Mouse (Mus musculus): ENCODE results near the gene Plppr5. TPM values are rescaled to one million over a fixed set of nuclear protein-coding genes. Genes with fewer than 3 reads are reported as not detected.

The Plppr5 gene
- total RNA-seq (2021): 10 to 100 TPM; 38.1 to 41.8 TPM

DNA sequence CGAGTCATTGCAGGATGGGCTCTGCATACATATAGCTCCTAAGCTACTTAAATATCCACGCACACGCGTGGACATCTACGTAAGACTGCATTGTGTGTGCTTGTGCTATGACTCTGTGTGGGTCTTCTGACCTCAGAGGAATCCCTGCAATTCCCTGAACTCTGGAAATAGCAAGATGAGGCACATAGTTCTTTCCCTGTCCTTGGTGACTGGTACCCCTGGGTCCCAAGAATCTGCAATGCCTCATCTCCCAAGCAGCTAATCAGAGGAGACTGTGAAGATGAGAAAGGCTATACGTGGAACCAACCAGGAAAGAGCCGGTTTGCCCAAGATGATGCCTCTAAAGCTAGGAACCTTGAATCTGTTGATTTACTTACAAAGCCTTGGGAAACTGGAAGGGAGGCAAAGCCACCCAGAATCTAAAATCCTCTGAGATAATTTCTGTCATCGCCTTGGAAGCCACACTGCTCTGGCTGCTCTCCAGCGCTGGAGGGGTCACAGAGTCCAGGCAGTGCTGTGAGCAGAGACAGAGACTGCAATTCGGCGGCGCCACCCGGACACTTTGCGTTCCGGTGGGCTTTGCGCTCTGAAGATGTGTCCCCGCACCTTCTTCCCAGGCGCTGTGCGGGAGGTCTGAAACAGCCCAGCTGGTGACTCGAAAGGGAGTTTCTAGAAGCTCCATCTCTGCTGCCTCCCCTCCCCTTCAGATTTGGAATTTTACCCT is at the start of gene Plppr5:
TSS of gene Plppr5 (plus strand) at position 308 of the 724 bp plus-strand sequence.
- DNase-seq (ENCODE audit: extremely low spot score in 1 of 2, low spot score in 1 of 2): peak in 1 of 2 experiments; percentile 44

- DNase-seq (ENCODE audit: extremely low spot score in 1 of 2, low spot score in 1 of 2): no peak
These were observed 24.7 kb upstream of the Plppr5 start for GRCm38 (mm10) chr3:117549899-117550298.

GRCm38 (mm10) chr3:117550526-117550925 is 24.1 kb upstream of the Plppr5 start:
- DNase-seq (ENCODE audit: extremely low spot score in 1 of 2, low spot score in 1 of 2): no peak

GRCm38 (mm10) chr3:117556972-117557371 is 17.7 kb upstream of the Plppr5 start:
- DNase-seq (ENCODE audit: extremely low spot score in 1 of 2, low spot score in 1 of 2): no peak

DNA sequence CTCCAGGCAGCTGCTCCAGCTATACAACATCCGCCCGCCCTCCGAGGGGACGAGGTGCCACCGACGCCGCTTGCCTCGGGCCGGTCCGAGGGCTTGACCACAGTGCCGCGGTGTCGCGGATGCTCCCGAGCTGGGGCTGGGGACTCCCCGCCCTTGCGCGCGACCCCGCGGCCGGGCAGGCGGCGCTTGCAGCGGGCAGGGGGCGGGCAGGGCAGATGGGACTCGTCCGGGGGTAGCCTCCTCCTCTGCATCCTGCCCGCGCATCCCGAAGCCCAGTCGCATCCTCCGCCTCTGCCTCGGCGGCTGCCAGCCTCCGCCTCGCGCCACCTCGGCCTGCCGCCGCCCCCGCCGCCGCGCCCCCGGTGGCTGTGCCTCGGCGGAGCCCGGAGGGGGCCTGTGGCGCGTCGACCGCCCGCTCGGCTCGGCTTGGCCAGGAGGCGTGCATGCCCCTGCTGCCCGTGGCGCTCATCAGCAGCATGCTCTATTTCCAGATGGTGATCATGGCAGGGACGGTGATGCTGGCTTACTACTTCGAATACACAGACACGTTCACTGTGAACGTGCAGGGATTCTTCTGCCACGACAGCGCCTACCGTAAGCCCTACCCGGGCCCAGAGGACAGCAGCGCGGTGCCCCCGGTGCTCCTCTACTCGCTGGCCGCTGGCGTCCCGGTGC is 754 bp downstream of the Plppr5 start:
- DNase-seq (ENCODE audit: extremely low spot score in 1 of 2, low spot score in 1 of 2): peak; percentile 40 to 69

DNA sequence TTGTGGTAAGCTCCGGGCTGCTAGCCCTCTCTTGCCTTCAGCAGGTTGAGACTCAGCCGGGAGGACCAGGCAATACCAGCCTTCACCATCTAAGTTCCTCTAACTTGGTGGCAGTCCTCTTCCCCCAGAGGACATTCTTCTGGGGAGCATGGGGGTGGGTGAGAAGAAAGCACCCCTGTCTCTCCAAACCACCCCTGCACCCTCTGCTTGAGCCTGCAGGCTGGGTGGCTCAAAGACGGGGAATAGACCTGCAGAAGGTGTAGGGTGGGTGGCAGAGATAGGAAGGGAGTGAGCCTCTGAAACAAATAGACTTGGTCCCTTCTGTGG is 1.3 kb downstream of the Plppr5 start:
- DNase-seq (ENCODE audit: extremely low spot score in 1 of 2, low spot score in 1 of 2): peak in 1 of 2 experiments; percentile 13

DNA sequence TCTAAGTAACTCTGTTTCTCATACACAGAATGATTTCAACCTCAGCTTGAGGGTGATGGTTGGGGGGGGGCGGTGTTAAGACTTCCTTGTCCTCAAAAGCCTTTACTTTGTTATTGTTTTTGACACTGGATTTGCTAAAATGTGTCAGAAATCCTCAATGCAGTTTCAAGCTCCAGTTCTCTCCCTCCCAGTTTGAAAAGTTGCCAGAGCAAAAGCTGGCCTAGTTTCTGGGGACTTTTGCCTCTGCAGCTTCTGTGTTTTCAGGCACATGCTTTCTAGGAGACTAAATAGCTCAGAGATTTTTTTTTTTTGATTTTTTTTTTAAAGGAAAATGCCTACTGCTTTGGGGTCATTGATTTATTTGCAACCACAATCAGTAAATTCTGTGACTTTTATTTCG is 2.7 kb downstream of the Plppr5 start:
- no peak for DNase-seq (ENCODE audit: extremely low spot score in 1 of 2, low spot score in 1 of 2)

DNA sequence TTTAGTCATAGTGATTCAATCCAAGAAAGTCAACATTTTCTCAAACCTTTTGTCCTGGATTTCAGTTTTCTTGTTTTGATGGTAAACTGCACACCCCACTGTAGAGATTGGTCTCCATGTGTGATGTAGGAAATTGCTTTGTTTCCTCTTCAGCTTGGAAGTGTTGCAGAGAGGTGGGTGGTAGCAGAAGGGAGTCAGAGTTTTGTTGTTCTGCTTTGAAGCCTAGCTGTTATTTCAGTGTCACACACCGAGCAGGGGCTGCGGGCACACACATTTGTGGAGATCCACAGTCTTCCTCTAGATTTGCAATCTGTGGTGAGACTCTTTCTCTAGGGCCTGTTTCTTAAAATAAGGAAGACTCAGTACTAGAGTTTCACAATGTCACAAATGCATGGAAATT is 8.0 kb downstream of the Plppr5 start:
- no peak for DNase-seq (ENCODE audit: extremely low spot score in 1 of 2, low spot score in 1 of 2)

DNA sequence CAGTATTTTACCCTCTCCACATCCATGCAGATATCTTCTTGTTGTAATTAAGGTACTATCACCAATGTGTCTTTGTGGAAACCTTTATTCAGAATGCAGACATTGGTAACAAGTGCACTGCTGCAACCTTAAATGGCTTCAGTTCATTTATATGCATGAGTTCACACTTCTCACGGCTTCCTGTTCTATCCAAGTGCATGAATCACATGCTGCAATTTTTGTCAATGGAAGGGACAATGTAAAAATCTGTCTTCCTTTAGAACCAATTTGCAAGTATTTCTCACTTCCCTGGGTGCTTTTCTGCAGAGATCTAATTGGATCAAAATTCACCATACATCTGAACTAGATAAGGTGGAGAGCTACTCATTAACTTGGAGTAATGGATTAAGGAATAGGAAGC is 27.8 kb downstream of the Plppr5 start:
- DNase-seq (ENCODE audit: extremely low spot score in 1 of 2, low spot score in 1 of 2): no peak

DNA sequence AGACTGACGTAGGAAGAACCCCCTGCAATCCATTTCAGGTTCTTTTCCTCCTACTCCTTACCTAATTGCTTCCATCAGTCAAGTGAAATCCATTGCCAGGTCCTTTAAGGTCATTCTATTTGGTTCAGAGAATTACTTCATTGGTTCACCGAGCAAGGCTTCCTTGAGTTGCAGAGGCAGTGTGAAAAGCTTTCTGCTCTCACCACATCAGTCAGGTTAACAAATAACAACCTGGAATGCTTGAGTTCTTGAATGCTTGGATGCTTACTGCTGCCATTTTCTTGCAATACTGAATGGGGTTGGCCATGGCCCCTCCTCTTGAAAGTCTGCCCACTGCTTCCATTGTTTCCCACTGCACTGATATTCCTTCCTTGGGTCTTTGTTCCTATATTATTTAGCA is 28.8 kb downstream of the Plppr5 start:
- DNase-seq (ENCODE audit: extremely low spot score in 1 of 2, low spot score in 1 of 2): no peak

DNA sequence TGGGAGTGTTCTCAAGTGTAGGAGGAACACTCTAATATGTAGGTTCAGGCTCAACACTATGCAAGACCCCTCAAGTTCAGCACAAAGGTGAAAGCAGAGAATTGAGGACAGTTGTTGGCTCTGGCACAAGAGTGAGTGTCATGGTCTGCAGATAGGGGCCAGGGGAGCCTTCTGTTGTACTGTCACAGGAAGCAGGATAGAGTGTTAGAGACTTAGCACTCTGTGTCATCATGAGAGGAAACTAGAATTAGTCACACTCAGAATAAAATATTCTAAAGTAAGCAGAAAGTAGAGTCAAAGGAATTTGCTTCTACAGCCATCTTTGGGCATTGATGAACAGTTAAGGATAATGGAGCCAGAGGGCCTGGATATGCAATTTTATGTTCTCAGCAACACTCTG is 31.7 kb downstream of the Plppr5 start:
- DNase-seq (ENCODE audit: extremely low spot score in 1 of 2, low spot score in 1 of 2): no peak

DNA sequence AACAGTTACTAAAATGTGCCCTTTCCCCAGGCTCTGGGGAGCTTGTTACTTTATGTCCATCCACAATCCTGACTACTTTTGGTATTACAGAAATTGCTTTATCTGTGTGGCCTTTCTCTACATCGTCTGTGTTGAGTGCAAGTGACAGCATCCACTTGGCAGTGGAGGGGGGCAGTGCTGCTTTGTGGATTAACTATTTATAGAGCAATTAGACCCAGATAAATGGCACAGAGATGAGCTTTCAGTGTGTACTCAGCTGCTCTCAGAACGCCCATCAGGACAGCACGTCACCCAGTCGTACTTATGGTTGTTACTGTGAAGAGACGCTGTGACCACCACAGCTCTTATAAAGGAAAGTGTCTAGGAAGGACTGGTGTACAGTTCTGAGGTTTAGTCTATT is 36.8 kb downstream of the Plppr5 start:
- DNase-seq (ENCODE audit: extremely low spot score in 1 of 2, low spot score in 1 of 2): no peak

DNA sequence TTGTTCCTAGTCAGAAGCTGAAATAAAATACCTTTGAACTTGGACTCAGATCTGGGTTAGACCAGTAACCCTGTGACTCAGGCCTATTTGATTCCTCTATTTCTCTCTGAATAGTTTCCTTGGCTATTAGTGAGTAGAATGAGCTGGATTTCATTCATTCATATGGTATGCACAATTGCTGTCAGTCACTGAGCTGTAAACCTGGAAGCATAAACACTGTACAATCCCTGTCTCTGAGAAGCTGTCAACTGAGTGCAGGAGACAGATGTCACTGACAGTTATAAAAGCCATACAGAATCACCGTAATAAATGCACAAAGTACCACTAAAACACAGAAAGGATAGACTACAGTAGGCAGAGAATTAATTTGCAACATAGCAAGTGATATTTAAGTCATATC is 40.2 kb downstream of the Plppr5 start:
- no peak for DNase-seq (ENCODE audit: extremely low spot score in 1 of 2, low spot score in 1 of 2)

- DNase-seq (ENCODE audit: extremely low spot score in 1 of 2, low spot score in 1 of 2): no peak
These were observed 50.8 kb downstream of the Plppr5 start for GRCm38 (mm10) chr3:117625257-117626001.

GRCm38 (mm10) chr3:117628799-117629198 is 54.2 kb downstream of the Plppr5 start:
- no peak for DNase-seq (ENCODE audit: extremely low spot score in 1 of 2, low spot score in 1 of 2)

GRCm38 (mm10) chr3:117630332-117630731 is 55.7 kb downstream of the Plppr5 start:
- no peak for DNase-seq (ENCODE audit: extremely low spot score in 1 of 2, low spot score in 1 of 2)

DNA sequence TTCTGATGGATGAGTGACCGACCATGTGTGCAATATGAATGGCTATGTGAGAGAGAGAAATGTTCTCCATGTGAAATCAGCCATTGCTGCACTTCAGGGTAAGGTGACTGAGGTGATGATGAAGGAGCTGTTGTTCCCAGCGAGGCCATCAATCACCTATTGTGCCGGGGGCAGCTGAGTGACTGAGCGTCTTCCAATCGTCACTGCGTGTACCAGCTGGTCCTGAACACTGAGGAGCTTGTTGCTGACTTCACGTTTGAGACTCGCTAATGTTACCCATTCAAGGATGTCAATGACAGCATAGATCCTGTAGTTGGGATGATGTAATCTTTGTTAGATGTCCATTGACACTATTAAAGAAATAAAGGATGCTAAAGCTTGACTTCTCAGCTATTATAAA is 74.0 kb downstream of the Plppr5 start:
- DNase-seq (ENCODE audit: extremely low spot score in 1 of 2, low spot score in 1 of 2): no peak

GRCm38 (mm10) chr3:117664316-117664715 is 89.7 kb downstream of the Plppr5 start:
- DNase-seq (ENCODE audit: extremely low spot score in 1 of 2, low spot score in 1 of 2): no peak

- DNase-seq (ENCODE audit: extremely low spot score in 1 of 2, low spot score in 1 of 2): no peak
These were observed 104.6 kb downstream of the Plppr5 start for GRCm38 (mm10) chr3:117679189-117679588.

DNA sequence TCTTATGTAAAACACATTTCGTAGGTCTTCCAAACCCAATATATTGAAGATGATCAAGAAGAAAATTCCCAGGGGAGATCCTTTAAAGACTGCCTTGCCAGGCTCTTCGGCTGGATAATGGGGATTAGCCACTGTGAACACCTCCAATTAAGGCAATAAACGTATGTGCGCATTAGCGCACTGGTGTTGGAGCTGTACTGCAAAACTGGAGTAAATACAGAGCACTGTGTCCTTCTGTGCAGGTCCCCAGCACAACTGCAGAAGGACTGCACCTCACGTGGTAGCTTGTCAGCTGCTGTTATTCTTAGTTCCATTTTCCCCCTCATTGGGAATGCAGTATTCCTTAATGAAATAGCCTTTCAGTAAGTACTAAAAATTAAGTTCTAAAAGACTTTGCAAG is 110.0 kb downstream of the Plppr5 start:
- DNase-seq (ENCODE audit: extremely low spot score in 1 of 2, low spot score in 1 of 2): no peak

- DNase-seq (ENCODE audit: extremely low spot score in 1 of 2, low spot score in 1 of 2): no peak
These were observed 111.4 kb downstream of the Plppr5 start for GRCm38 (mm10) chr3:117686036-117686435.

DNA sequence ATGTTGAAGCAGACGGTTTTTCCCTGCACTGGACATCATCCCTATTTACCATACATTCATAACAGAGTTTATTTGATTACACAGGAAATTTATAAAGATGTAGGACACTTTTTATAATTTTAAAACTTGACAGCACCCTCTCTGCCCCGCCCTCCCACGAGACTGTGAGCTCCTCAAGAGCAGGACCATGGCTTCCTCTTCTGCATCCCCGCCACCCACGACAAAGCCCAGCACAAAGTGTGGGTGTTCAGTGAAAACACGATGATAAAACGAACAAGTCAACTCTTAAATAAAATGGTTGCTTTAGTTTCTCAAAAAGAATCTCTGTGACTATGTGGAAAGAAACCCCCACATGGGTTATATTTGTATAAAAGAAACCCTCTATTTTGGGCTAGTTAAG is 112.0 kb downstream of the Plppr5 start:
- no peak for DNase-seq (ENCODE audit: extremely low spot score in 1 of 2, low spot score in 1 of 2)
